Mouse (Mus musculus) liver, adult 10 weeks (tissue): ENCODE measurements around the gene Hira. TPM values are rescaled to one million over a fixed set of nuclear protein-coding genes. Genes with fewer than 3 reads are reported as not detected.

Experiments used
- polyA plus RNA-seq: library from polyadenylated mRNA; stranded (reverse); fragments of 350-450 nt; fragmentation: Illumina TruSeq; extraction: RNeasy Lipid Tissue Mini Kit (QIAGEN cat#74804); gene quantifications from one replicate; pipeline ENCODE4 v1.2.3, GENCODE M21; 2014; ENCODE audit warnings: low read depth, low replicate concordance

Gene Hira
- 5.7 TPM for polyA plus RNA-seq

GRCm38 (mm10) chr16:18876442-18877308 lies at the start of gene Hira, which contains the start of gene Mrpl40:
Gene Hira (plus strand): TSS chr16:18877037.
Gene Mrpl40 (minus strand): TSS chr16:18876862.

GRCm38 (mm10) chr16:18836468-18837208 lies 40.2 kb upstream of the Hira start, which contains the start of the genes 2510002D24Rik and Gm28539:
Gene 2510002D24Rik (plus strand): TSS chr16:18836578.
Gene Gm28539 (plus strand): TSS chr16:18836584.

Other genes starting within 250 kb of the Hira start
- gene Sept5, start 247.1 kb upstream of the Hira start, polyA plus RNA-seq, result not detected
- gene Cldn5, start 100.2 kb upstream of the Hira start, polyA plus RNA-seq, result 0.37 TPM
- 41.2 TPM for gene Ufd1, start 65.3 kb upstream of the Hira start, polyA plus RNA-seq
- gene Cdc45, start 65.0 kb upstream of the Hira start, polyA plus RNA-seq, result 0.34 TPM
- gene 2510002D24Rik, start 40.5 kb upstream of the Hira start, polyA plus RNA-seq, result 8.0 TPM
- gene Gm28539, start 40.5 kb upstream of the Hira start, polyA plus RNA-seq, result not detected
- 46.3 TPM for gene Mrpl40, start 175 bp upstream of the Hira start, polyA plus RNA-seq